Mouse (Mus musculus): ENCODE measurements around the gene Numa1. TPM values are rescaled to one million over a fixed set of nuclear protein-coding genes. Genes with fewer than 3 reads are reported as not detected.

The Numa1 gene
- total and polyA plus RNA-seq, 3 experiments = 53.3 to 93.8 (median 88.3) TPM

GRCm38 (mm10) chr7:101985081-101985480 is 51.2 kb downstream of the Numa1 start:
- no peak for TF ChIP-seq CTCF (IDR thresholded peaks at IDR 0.05)
- no peak for TF ChIP-seq EP300 (IDR thresholded peaks at IDR 0.05; ENCODE audit: insufficient read depth, low read depth, low read length)
- no peak for TF ChIP-seq POLR2A (IDR thresholded peaks at IDR 0.05; ENCODE audit: insufficient read depth, low read depth, low read length)
- no peak overlapping the region for H3K4me3 ChIP-seq
- H3K36me3 ChIP-seq (ENCODE audit: control insufficient read depth, insufficient read depth, low read length) = peaks cover 9% of the 10 kb centered on the region
- H3K9ac ChIP-seq (ENCODE audit: low read depth, low read length) = no peak overlapping the region
- no peaks in the 10 kb centered on the region; the same call in 1 of the 2 replicates for H3K4me1 ChIP-seq (ENCODE audit: control insufficient read depth, insufficient read depth, low read length)
- H3K79me2 ChIP-seq (replicated peaks; ENCODE audit: control insufficient read depth, insufficient read depth, low read length) = peaks cover 5% of the 10 kb centered on the region; the same call in 1 of the 2 replicates
- intact Hi-C loops (cut with DNase I) = no loop called here
- no peak for DNase-seq
- H3K27me3 ChIP-seq (ENCODE audit: control insufficient read depth, insufficient read depth, low read length) = no peaks in the 10 kb centered on the region
- 95% methylated on average over 3 of the region's 3 CpGs for WGBS
- no peak overlapping the region for H3K27ac ChIP-seq

GRCm38 (mm10) chr7:101994241-101994640 is 60.3 kb downstream of the Numa1 start:
- DNase-seq = no peak
- H3K4me3 ChIP-seq = no peak overlapping the region
- no peaks in the 10 kb centered on the region; the same call in 1 of the 2 replicates for H3K36me3 ChIP-seq (ENCODE audit: control insufficient read depth, insufficient read depth, low read length)
- H3K27ac ChIP-seq = no peak overlapping the region
- H3K79me2 ChIP-seq (replicated peaks; ENCODE audit: control insufficient read depth, insufficient read depth, low read length) = no peaks in the 10 kb centered on the region
- no peak for TF ChIP-seq POLR2A (IDR thresholded peaks at IDR 0.05; ENCODE audit: insufficient read depth, low read depth, low read length)
- no peak for TF ChIP-seq EP300 (IDR thresholded peaks at IDR 0.05; ENCODE audit: insufficient read depth, low read depth, low read length)
- no peak for TF ChIP-seq CTCF (IDR thresholded peaks at IDR 0.05)
- H3K9ac ChIP-seq (ENCODE audit: low read depth, low read length) = no peak overlapping the region
- no peaks in the 10 kb centered on the region for H3K4me1 ChIP-seq (ENCODE audit: control insufficient read depth, insufficient read depth, low read length)
- no peaks in the 10 kb centered on the region for H3K27me3 ChIP-seq (ENCODE audit: control insufficient read depth, insufficient read depth, low read length)
- intact Hi-C loops (cut with DNase I) = no loop called here
- WGBS = 88% methylated on average over 3 of the region's 3 CpGs

GRCm38 (mm10) chr7:101998194-101998927 is 64.5 kb downstream of the Numa1 start:
- WGBS = 35% methylated on average over 14 of the region's 14 CpGs
- Histone ChIP-seq H3K4me3 (no peak overlapping the region), H3K9ac (ENCODE audit: low read depth, low read length) (no peak overlapping the region), H3K36me3 (ENCODE audit: control insufficient read depth, insufficient read depth, low read length) (peaks cover 3% of the 10 kb centered on the region), H3K27ac (no peak overlapping the region; the same call in 1 of the 2 replicates), H3K27me3 (ENCODE audit: control insufficient read depth, insufficient read depth, low read length) (no peaks in the 10 kb centered on the region), H3K4me1 (ENCODE audit: control insufficient read depth, insufficient read depth, low read length) (peaks cover 2% of the 10 kb centered on the region), H3K79me2 (replicated peaks; ENCODE audit: control insufficient read depth, insufficient read depth, low read length) (no peaks in the 10 kb centered on the region; the same call in 1 of the 2 replicates)
- intact Hi-C loops (cut with DNase I) = loop anchor here (2.0 to 5.0 kb wide), 3 partner anchors 18 to 79 kb away; no protein-coding TSS in a partner anchor
- TF ChIP-seq CTCF (IDR thresholded peaks at IDR 0.05) (no peak), EP300 (IDR thresholded peaks at IDR 0.05; ENCODE audit: insufficient read depth, low read depth, low read length) (peak; percentile 82), POLR2A (IDR thresholded peaks at IDR 0.05; ENCODE audit: insufficient read depth, low read depth, low read length) (no peak)
- DNase-seq = peak; percentile 88 to 90

- H3K79me2 ChIP-seq (replicated peaks; ENCODE audit: control insufficient read depth, insufficient read depth, low read length) = no peaks in the 10 kb centered on the region; the same call in 1 of the 2 replicates
- H3K27ac ChIP-seq = no peak overlapping the region
- no peak for DNase-seq
- intact Hi-C loops (cut with DNase I) = loop anchor here (2.0 to 5.0 kb wide), 3 partner anchors 17 to 78 kb away; no protein-coding TSS in a partner anchor
- TF ChIP-seq POLR2A (IDR thresholded peaks at IDR 0.05; ENCODE audit: insufficient read depth, low read depth, low read length) (no peak), EP300 (IDR thresholded peaks at IDR 0.05; ENCODE audit: insufficient read depth, low read depth, low read length) (no peak), CTCF (IDR thresholded peaks at IDR 0.05) (peak; percentile 18; the same call in 1 of the 2 replicates)
- no peaks in the 10 kb centered on the region for H3K27me3 ChIP-seq (ENCODE audit: control insufficient read depth, insufficient read depth, low read length)
- no peak overlapping the region for H3K9ac ChIP-seq (ENCODE audit: low read depth, low read length)
- WGBS = 86% methylated on average over 15 of the region's 15 CpGs
- H3K4me1 ChIP-seq (ENCODE audit: control insufficient read depth, insufficient read depth, low read length) = peaks cover 2% of the 10 kb centered on the region
- peaks cover 5% of the 10 kb centered on the region for H3K36me3 ChIP-seq (ENCODE audit: control insufficient read depth, insufficient read depth, low read length)
- no peak overlapping the region for H3K4me3 ChIP-seq
Measured at GRCm38 (mm10) chr7:101999461-102000151, 65.7 kb downstream of the Numa1 start.

GRCm38 (mm10) chr7:102000296-102000695 is 66.4 kb downstream of the Numa1 start:
- peak overlapping the region; percentile 28; the same call in 1 of the 2 replicates for H3K27ac ChIP-seq
- intact Hi-C loops (cut with DNase I) = no loop called here
- no peak overlapping the region for H3K9ac ChIP-seq (ENCODE audit: low read depth, low read length)
- peaks cover 2% of the 10 kb centered on the region for H3K4me1 ChIP-seq (ENCODE audit: control insufficient read depth, insufficient read depth, low read length)
- TF ChIP-seq CTCF (IDR thresholded peaks at IDR 0.05) (no peak), EP300 (IDR thresholded peaks at IDR 0.05; ENCODE audit: insufficient read depth, low read depth, low read length) (no peak), POLR2A (IDR thresholded peaks at IDR 0.05; ENCODE audit: insufficient read depth, low read depth, low read length) (no peak)
- H3K27me3 ChIP-seq (ENCODE audit: control insufficient read depth, insufficient read depth, low read length) = no peaks in the 10 kb centered on the region
- WGBS = 78% methylated on average over 8 of the region's 8 CpGs
- DNase-seq = no peak
- H3K79me2 ChIP-seq (replicated peaks; ENCODE audit: control insufficient read depth, insufficient read depth, low read length) = no peaks in the 10 kb centered on the region; the same call in 1 of the 2 replicates
- H3K36me3 ChIP-seq (ENCODE audit: control insufficient read depth, insufficient read depth, low read length) = peaks cover 5% of the 10 kb centered on the region
- no peak overlapping the region for H3K4me3 ChIP-seq
